Mouse (Mus musculus): ENCODE data around the gene Fastkd5.

Fastkd5 gene

GRCm38 (mm10) chr2:130577632-130578031 is 52.2 kb downstream of the Fastkd5 start:
- in situ Hi-C loops (cut with MboI, MseI) = loop anchor here (10.0 kb wide), 1 partner anchor 293 kb away; the partner anchor contains the start of gene Idh3b

- in situ Hi-C loops (cut with MboI, MseI) = loop anchor here (10.0 kb wide), 1 partner anchor 292 kb away; the partner anchor contains the start of gene Idh3b
Observed at GRCm38 (mm10) chr2:130577021-130577420, 52.8 kb downstream of the Fastkd5 start.

GRCm38 (mm10) chr2:130576564-130576963 is 53.3 kb downstream of the Fastkd5 start:
- in situ Hi-C loops (cut with MboI, MseI) = loop anchor here (10.0 kb wide), 1 partner anchor 292 kb away; the partner anchor contains the start of gene Idh3b

- in situ Hi-C loops (cut with MboI, MseI) = loop anchor here (10.0 kb wide), 1 partner anchor 291 kb away; the partner anchor contains the start of gene Idh3b
Observed at GRCm38 (mm10) chr2:130575873-130576272, 54.0 kb downstream of the Fastkd5 start, which contains the start of gene Oxt. Gene Oxt (plus strand): TSS chr2:130576173.

- in situ Hi-C loops (cut with MboI, MseI) = loop anchor here (10.0 kb wide), 1 partner anchor 290 kb away; the partner anchor contains the start of gene Idh3b
Observed at GRCm38 (mm10) chr2:130574960-130575359, 54.9 kb downstream of the Fastkd5 start.

- in situ Hi-C loops (cut with MboI, MseI) = loop anchor here (5.0 to 10.0 kb wide), 2 partner anchors 268 to 285 kb away; partner anchors contain the start of gene Idh3b
Observed at GRCm38 (mm10) chr2:130569926-130570325, 59.9 kb downstream of the Fastkd5 start.

GRCm38 (mm10) chr2:130568921-130569320 is 60.9 kb downstream of the Fastkd5 start:
- in situ Hi-C loops (cut with MboI, MseI) = loop anchor here (5.0 kb wide), 1 partner anchor 267 kb away; no protein-coding TSS in a partner anchor

- in situ Hi-C loops (cut with MboI, MseI) = loop anchor here (5.0 kb wide), 2 partner anchors 118 to 263 kb away; no protein-coding TSS in a partner anchor
Observed at GRCm38 (mm10) chr2:130564983-130565382, 64.8 kb downstream of the Fastkd5 start.

GRCm38 (mm10) chr2:130564063-130564462 is 65.8 kb downstream of the Fastkd5 start:
- in situ Hi-C loops (cut with MboI, MseI) = loop anchor here (5.0 kb wide), 1 partner anchor 117 kb away; no protein-coding TSS in a partner anchor
